Mouse (Mus musculus): ENCODE measurements around the gene Syn3. TPM values are rescaled to one million over a fixed set of nuclear protein-coding genes. Genes with fewer than 3 reads are reported as not detected.
A peak's percentile ranks its signal among the peaks of the same experiment; 100 is the strongest.
"Not testable (repeated sequence)": the region's sequence is repeated elsewhere in the genome, so short reads cannot be mapped to it uniquely, and the experiment has no call there.

Syn3 gene
- polyA plus RNA-seq, 1 experiment = 1.5 TPM

DNA sequence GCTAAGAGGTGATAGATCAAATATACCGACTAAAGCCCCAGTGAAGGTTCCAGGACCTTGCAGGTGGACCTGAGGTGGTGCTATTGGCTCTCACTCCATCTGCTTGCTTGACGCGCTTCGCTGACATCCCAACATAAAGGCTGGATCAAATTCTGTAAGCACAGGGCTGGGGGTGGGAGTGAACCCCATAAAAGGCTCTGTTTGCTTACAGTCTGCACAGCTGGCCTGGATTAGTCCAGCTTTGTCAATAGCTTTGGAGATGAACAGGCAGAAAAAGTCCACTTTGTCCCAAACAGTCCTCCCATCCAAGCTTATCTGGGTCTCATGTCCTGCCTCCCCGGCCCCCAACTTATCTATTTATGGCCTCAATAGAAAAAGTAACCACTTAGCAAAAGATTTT lies 347.3 kb downstream of the Syn3 start:
- no peak for DNase-seq (ENCODE audit: low read depth)

- DNase-seq (ENCODE audit: low read depth) = no peak
Measured at GRCm38 (mm10) chr10:86150076-86150475, 348.6 kb downstream of the Syn3 start.

DNA sequence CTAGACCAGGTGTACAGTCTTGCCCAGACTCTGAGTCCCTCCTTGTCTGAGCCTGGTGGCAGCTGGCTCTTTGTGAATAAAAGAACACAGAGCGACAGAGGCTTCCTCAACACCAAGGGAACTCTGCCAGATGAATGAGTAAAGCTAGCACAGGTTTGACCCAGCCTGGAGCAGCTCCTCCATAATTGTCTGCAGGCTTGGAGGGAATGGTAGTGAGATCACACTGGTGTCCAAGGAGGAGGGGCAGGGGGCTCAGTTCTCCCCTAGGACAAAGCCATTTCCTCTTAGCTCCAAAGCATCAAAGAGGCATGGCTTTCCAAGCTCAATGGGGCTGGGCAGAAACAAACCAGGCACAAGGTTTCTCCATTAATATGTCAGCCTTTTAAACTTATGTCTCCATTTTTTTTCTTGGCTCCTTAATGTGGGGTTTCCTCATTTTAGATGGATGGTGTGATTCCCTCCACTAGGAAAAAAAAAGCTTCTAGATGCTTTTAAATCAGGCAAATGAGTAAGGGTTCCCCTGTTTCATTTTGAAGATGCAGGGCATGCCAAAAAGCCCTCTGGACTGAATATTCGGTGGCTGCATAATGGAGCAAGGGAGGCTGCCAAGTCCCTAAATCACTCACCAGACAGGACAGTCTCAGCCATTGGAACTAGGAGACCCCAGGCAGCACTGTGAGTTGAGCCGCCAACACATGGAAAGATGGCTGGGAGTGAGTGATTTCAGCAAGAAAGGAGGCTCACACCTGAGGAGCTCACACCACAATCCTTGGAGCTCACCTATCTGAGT lies 349.5 kb downstream of the Syn3 start:
- DNase-seq (ENCODE audit: low read depth) = no peak

DNA sequence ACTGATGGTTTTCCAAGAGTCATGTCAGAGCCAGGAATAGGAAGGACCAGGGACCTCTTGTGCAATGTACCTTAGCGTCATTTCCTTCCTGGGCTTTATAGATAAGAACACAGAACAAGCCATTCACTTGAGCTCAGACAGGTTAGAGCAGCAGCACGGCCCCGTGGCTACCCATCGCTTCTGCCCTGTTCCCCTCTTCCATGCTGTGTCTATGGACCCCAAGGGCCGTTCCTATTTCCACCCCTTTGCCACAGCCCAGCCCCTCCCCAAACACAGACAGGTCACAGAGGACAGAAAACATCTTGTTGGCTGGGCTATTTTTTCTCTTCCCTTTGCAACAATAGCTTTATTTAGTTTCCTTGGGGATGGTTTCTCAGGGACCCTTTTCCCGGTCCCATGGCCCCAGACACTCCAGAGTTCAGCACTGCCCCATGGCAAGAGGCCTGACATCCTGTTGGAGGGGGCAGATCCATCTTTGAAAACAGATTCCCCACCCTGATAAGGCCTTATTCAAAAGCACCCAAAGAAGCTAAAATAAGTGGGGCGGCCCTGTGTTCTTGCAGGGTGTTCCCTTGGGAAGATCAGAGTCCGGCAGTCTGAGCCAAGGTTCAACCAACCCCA lies 359.5 kb downstream of the Syn3 start:
- DNase-seq (ENCODE audit: low read depth) = no peak

DNA sequence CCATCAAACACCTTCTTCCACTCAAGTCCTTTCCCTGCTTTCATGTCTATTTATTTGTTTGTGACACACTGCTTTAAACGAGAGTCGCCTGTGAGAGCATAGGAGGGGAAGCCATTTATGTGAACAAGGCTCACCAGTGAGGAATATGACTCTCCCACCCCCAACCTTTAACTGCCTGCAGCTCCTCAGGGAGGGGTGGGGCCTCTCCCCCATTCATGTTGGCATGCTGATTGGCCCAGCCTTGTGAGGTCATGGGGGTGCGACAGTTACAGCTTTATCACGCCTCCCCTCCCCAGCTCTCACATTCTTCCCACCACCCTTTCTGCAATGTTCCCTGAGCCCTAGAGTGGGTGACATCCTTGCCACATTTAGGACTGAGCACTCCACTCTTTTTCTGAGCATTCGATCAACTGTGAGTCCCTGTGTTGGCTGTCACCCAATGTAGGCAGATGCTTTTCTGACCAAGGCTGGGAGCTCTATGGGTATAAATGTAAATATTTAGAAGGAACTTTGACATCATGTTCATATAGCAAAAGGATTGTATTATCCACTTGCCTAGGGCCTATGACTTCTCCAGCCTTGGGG lies 361.0 kb downstream of the Syn3 start:
- DNase-seq (ENCODE audit: low read depth) = no peak

DNA sequence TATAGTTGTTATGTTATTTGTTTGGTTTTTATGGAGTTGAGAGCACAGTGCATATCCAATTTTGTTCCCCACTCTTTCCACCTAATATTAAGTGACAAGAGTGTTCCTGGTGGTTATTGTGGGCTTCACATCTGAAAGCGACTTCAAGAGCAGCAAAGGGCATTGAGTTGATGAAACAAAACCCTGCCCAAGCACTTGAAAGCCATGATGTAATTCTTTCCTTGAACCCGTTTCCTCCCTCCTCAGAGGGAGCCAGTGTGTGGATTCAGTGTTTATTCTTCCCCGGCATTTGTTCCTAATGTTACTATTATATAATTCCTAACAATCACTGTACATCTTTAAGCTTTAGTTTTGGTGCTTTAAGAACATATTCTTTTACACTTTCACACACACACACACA lies 361.6 kb downstream of the Syn3 start:
- no peak for DNase-seq (ENCODE audit: low read depth)

DNA sequence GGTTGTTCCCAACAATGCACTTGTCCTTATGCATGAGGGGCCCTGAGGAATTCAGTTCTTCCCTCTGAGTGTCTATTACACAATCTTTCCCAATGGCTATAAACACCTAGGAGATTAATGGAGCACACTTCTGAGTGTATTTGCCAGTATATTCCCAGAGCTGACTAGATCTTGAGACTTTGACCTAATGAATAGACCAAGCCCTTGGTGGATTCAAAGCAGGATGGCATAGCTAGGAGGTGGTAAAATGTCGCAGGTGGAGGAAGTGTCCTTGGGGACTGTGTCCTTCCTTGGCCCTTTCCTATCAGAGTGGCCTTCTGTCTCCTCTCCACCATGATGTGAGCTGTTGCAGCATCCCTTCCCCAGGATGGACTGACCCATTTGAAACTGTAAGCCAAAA lies 362.4 kb downstream of the Syn3 start:
- no peak for DNase-seq (ENCODE audit: low read depth)

GRCm38 (mm10) chr10:86134848-86135247 lies 363.8 kb downstream of the Syn3 start:
- DNase-seq (ENCODE audit: low read depth) = no peak

DNA sequence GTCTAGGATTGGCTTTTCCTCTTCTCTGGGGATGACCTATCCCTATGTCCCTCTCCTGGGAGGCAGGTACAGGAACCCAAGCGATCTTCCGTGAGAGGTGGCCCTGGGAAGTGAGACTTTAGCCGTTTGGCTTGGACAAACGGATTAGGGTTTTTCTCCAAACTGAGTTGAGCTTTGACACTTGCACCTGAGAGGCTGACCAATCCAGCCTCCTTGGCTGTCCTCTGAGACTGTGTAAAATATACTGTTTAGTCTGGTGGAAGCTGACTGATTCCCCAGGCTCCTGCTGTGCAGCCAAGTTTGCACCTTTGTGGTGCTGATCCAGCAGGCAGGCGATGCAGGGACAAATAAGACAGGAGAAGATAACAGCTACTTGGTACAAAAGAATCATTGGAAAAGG lies 364.4 kb downstream of the Syn3 start:
- no peak for DNase-seq (ENCODE audit: low read depth)

- DNase-seq (ENCODE audit: low read depth) = no peak
Measured at GRCm38 (mm10) chr10:86132420-86132956, 366.2 kb downstream of the Syn3 start.

- DNase-seq (ENCODE audit: low read depth) = no peak
Measured at GRCm38 (mm10) chr10:86129046-86129445, 369.6 kb downstream of the Syn3 start.

DNA sequence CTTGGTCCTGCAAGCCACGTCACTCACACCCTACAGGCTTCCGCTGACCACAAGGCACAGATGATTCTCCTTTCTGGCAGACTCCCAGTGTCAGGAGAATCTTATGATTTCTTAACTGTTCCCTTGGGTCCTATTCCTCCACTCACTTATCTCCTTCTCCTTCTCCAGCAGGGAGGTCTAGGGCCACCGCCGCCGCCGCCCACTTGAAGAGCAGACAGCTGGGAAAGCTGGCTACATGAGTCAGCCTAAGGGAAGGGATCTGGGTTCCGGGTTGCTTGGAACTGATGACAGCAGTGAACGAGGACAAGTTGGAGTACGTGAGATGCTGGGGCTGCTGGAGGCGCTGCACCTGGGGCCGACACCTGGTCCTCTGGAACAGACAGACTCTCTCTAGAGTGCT lies 372.2 kb downstream of the Syn3 start:
- no peak for DNase-seq (ENCODE audit: low read depth)

DNA sequence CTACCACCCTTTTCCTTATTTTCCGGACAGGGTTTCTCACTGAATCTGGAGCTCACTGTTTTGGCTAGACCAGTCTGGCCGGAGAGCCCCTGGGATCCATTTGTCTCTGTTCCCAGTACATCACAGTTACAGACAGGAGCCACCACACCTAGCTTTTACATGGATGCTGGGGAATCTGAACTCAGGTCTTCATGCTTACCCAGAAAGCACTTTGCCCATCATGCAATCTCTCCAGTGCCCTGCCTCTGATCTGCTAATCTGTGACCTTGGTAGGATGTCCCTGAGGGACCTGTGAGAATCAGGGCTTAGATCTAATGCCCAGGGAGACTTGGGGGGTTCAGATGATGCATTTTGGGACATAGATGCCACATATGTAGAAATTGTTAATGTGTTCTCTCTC lies 373.3 kb downstream of the Syn3 start:
- DNase-seq (ENCODE audit: low read depth) = no peak

GRCm38 (mm10) chr10:86124115-86124514 lies 374.6 kb downstream of the Syn3 start:
- DNase-seq (ENCODE audit: low read depth) = no peak

- DNase-seq (ENCODE audit: low read depth) = no peak
Measured at GRCm38 (mm10) chr10:86123224-86123623, 375.5 kb downstream of the Syn3 start.

DNA sequence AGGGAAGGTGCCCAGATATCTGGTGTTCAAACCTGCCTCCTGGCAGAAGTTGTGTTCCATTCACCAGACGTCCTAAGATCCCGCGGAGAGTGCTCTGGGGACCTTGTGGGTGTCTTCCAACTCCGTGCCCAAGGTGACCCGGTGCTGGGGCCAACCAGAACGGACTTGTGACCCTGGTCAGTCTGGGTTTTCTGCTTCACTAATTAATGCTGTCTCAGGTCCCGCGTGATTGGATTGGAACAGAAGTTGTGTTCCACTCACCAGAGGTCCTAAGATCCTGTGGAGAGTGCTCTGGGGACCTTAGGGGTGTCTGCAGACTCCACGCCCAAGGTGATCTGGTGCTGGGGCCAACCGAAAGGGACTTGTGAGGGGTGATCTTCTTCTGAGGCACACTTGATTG lies 376.2 kb downstream of the Syn3 start:
- not testable (repeated sequence) for DNase-seq (ENCODE audit: low read depth)

GRCm38 (mm10) chr10:86116268-86116667 lies 382.4 kb downstream of the Syn3 start:
- no peak for DNase-seq (ENCODE audit: low read depth)

- DNase-seq (ENCODE audit: low read depth) = no peak
Measured at GRCm38 (mm10) chr10:86114431-86114848, 384.3 kb downstream of the Syn3 start.

DNA sequence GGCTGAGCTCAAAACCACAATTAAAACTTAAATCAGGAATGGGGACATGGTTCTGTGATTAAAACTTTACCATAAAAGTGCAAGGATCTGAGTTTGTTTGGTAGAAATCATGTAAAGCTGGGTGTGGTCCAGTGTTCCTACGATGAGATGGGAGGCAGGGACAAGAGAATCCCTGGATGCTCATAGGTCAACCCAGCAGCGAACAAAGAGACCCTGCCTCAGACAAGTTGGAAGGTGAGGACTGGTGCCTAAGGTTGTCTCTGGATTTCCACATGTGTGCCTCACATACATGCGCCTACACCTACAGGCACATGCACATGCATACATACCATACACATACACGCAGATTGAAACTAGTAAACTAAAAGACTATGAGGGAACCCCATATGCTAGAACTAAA lies 389.9 kb downstream of the Syn3 start:
- no peak for DNase-seq (ENCODE audit: low read depth)

DNA sequence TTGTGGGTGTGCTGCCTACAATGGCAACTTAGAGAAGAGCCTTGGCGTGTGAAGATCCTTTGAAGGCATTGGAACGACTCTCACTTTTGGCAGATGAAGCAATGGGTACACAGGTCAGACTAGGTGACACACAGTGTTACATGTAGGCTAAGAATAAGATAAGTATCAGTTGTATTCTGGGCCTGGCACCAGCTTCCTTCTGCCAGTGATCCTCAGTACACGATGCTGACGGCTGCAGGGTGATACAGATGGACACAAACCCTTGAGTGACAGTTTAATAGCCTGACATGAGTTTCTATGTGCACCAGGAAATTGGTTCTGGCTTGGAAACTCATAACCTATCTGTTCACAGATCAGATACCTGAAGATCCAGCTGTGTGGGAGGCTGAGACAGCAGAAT lies 391.0 kb downstream of the Syn3 start:
- DNase-seq (ENCODE audit: low read depth) = peak; percentile 88

DNA sequence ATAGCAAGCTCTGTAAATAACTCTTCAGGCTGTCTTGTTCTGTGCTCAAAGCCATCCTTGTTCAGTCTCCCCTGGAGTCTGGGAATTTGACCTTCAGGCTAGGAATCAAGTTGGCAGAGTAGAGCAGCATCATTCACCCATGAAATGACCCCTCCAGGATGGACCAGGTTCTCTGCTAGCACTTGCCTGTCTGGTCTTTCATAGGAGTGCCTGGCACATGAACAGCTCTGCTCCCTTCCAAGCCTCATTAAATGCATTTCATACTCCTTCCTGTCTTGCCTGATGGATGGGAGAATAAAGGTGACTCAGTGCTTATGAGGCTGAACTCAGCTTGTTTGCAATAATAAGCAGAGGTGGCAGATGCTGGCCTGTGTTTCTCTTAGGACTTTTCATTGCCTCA lies 394.7 kb downstream of the Syn3 start:
- DNase-seq (ENCODE audit: low read depth) = no peak

GRCm38 (mm10) chr10:86100281-86100851 lies 398.3 kb downstream of the Syn3 start:
- no peak for DNase-seq (ENCODE audit: low read depth)

- DNase-seq (ENCODE audit: low read depth) = no peak
Measured at GRCm38 (mm10) chr10:86098363-86098762, 400.3 kb downstream of the Syn3 start.
